Comparison of ENCODE assay signal across 20 mouse cellular contexts in genomic region chr11:20552059-20552458, GRCm38 (mm10). TPM values are rescaled to one million over a fixed set of nuclear protein-coding genes. Genes with fewer than 3 reads are reported as not detected.
DNase-seq lines count a peak whose midpoint lies in the region; ATAC-seq and TF ChIP-seq lines count a peak whose summit lies in the region.
"Had no signal": no experiment of that assay in that cellular context is flagged by ENCODE, and none has a peak within 500 bp of the region (broad histone marks: within the 10 kb centered on the region; RNA-seq: fewer than 3 reads in every experiment).

No protein-coding gene starts in this region.

- DNase-seq in forebrain, embryonic 11.5 days (ENCODE audit: low spot score) = peak; percentile 4
- no peak for DNase-seq in forebrain, embryonic 10.5 days (ENCODE audit: extremely low spot score, low spot score)
- DNase-seq in ES-E14 (ENCODE audit: low read depth, low spot score) (no peak), MN1 (ENCODE audit: low spot score) (peak; percentile 39)
- no peak for DNase-seq in ovary, postnatal 14 days (ENCODE audit: low spot score)
- no peak for DNase-seq in thymus, postnatal 36 days
- DNase-seq: adrenal gland, adult 2 months; adrenal gland, postnatal 10 days; adrenal gland, postnatal 36 days; cerebellum, adult 11-12 months; cerebellum, adult 2 months; cerebellum, adult 9-10 months; cerebellum, postnatal 10 days; cerebellum, postnatal 25 days; forebrain, postnatal 0 days had no signal

- H3K9ac ChIP-seq in forebrain, embryonic 11.5 days (ENCODE audit: low read length) = no peak overlapping the region
- no peak overlapping the region for H3K9ac ChIP-seq in ES-E14 (ENCODE audit: insufficient read depth, low read depth, low read length, poor library complexity, severe bottlenecking)
- no peak overlapping the region for H3K9ac ChIP-seq in hindbrain, embryonic 12.5 days
- H3K9ac ChIP-seq: embryonic facial prominence, embryonic 12.5 days; forebrain, embryonic 13.5 days; forebrain, embryonic 15.5 days; forebrain, postnatal 0 days had no signal

- no peak for ATAC-seq in forebrain, embryonic 11.5 days (replicated peaks; ENCODE audit: low FRiP score)
- no peak for ATAC-seq in hindbrain, embryonic 12.5 days (ENCODE audit: low FRiP score)
- ATAC-seq: forebrain, embryonic 13.5 days; forebrain, embryonic 15.5 days; forebrain, postnatal 0 days had no signal

- H3K4me1 ChIP-seq in forebrain, embryonic 11.5 days (replicated peaks; ENCODE audit: control insufficient read depth, insufficient read depth, low read length) = no peaks in the 10 kb centered on the region
- peaks cover 10% of the 10 kb centered on the region for H3K4me1 ChIP-seq in forebrain, embryonic 10.5 days
- peaks cover 0 to 9% of the 10 kb centered on the region in 2 experiments; a peak in 3 of 4 replicates for H3K4me1 ChIP-seq in ES-E14 (ENCODE audit: control insufficient read depth in 2 of 2, insufficient read depth in 2 of 2, low read length in 2 of 2, poor library complexity in 1 of 2)
- 0 out of 2 replicates have a peak, but pooled peaks cover 6% of the 10 kb centered on the region for H3K4me1 ChIP-seq in hindbrain, embryonic 12.5 days
- H3K4me1 ChIP-seq: forebrain, embryonic 15.5 days had no signal

- no peaks in the 10 kb centered on the region for H3K36me3 ChIP-seq in forebrain, embryonic 11.5 days (ENCODE audit: control insufficient read depth, insufficient read depth, low read length)
- no peaks in the 10 kb centered on the region for H3K36me3 ChIP-seq in forebrain, embryonic 10.5 days (replicated peaks)
- H3K36me3 ChIP-seq in ES-E14 (ENCODE audit: control insufficient read depth, insufficient read depth, low read length, poor library complexity, severe bottlenecking) = no peaks in the 10 kb centered on the region
- H3K36me3 ChIP-seq in hindbrain, embryonic 12.5 days = no peaks in the 10 kb centered on the region
- H3K36me3 ChIP-seq: embryonic facial prominence, embryonic 10.5 days; embryonic facial prominence, embryonic 12.5 days; forebrain, embryonic 15.5 days had no signal

- WGBS in forebrain, embryonic 11.5 days = 95% methylated on average over 2 of the region's 2 CpGs
- 92% methylated on average over 2 of the region's 2 CpGs for WGBS in forebrain, embryonic 10.5 days
- 93% methylated on average over 2 of the region's 2 CpGs for WGBS in hindbrain, embryonic 12.5 days

- H3K4me2 ChIP-seq in forebrain, embryonic 11.5 days (ENCODE audit: low read depth, low read length, severe bottlenecking) = no peak overlapping the region
- H3K4me2 ChIP-seq in hindbrain, embryonic 12.5 days (replicated peaks) = no peak overlapping the region
- H3K4me2 ChIP-seq: embryonic facial prominence, embryonic 12.5 days; forebrain, embryonic 13.5 days; forebrain, embryonic 15.5 days had no signal

- H3K9me3 ChIP-seq in forebrain, embryonic 11.5 days (ENCODE audit: control insufficient read depth, low read length) = no peaks in the 10 kb centered on the region
- no peaks in the 10 kb centered on the region for H3K9me3 ChIP-seq in forebrain, embryonic 10.5 days
- H3K9me3 ChIP-seq in ES-E14 (ENCODE audit: control insufficient read depth, insufficient read depth, low read depth, low read length) = no peaks in the 10 kb centered on the region
- no peaks in the 10 kb centered on the region for H3K9me3 ChIP-seq in hindbrain, embryonic 12.5 days (replicated peaks)
- H3K9me3 ChIP-seq: embryonic facial prominence, embryonic 10.5 days; embryonic facial prominence, embryonic 12.5 days; forebrain, embryonic 13.5 days; forebrain, embryonic 15.5 days had no signal

- H3K4me3 ChIP-seq in forebrain, embryonic 11.5 days (ENCODE audit: low read depth, low read length) = no peak overlapping the region
- no peak overlapping the region for H3K4me3 ChIP-seq in forebrain, embryonic 10.5 days
- H3K4me3 ChIP-seq in ES-E14 (ENCODE audit: insufficient read depth in 1 of 2, low read depth in 1 of 2, low read length in 2 of 2, poor library complexity in 1 of 2, severe bottlenecking in 1 of 2) = no peak overlapping the region
- no peak overlapping the region for H3K4me3 ChIP-seq in hindbrain, embryonic 12.5 days
- H3K4me3 ChIP-seq: embryonic facial prominence, embryonic 10.5 days; embryonic facial prominence, embryonic 12.5 days; forebrain, embryonic 13.5 days; forebrain, embryonic 15.5 days had no signal

- no peak overlapping the region for H3K27ac ChIP-seq in forebrain, embryonic 11.5 days (ENCODE audit: low read depth, low read length)
- H3K27ac ChIP-seq in forebrain, embryonic 10.5 days = no peak overlapping the region
- 0 out of 2 replicates have a peak overlapping the region, but pooled peaks have one; percentile 0 for H3K27ac ChIP-seq in ES-E14 (ENCODE audit: insufficient read depth, low read depth, low read length, poor library complexity, severe bottlenecking)
- no peak overlapping the region for H3K27ac ChIP-seq in hindbrain, embryonic 12.5 days
- H3K27ac ChIP-seq: embryonic facial prominence, embryonic 10.5 days; embryonic facial prominence, embryonic 12.5 days; forebrain, embryonic 13.5 days; forebrain, embryonic 15.5 days had no signal

- in situ Hi-C loops in ES-E14 (cut with MboI; ENCODE audit: low sequenced_read_pairs in 2 of 2, unreplicated experiment in 2 of 2) = no loop called here

- no peaks in the 10 kb centered on the region for H3K27me3 ChIP-seq in forebrain, embryonic 11.5 days (ENCODE audit: control insufficient read depth, insufficient read depth, low read length)
- H3K27me3 ChIP-seq in forebrain, embryonic 10.5 days (ENCODE audit: poor library complexity, severe bottlenecking) = no peaks in the 10 kb centered on the region
- H3K27me3 ChIP-seq in hindbrain, embryonic 12.5 days = no peaks in the 10 kb centered on the region
- H3K27me3 ChIP-seq: embryonic facial prominence, embryonic 12.5 days; forebrain, embryonic 13.5 days; forebrain, embryonic 15.5 days had no signal

TF ChIP-seq in ES-E14, 5 proteins besides CTCF, POLR2A, EP300 and RAD21:
- TF ChIP-seq MAFK (IDR thresholded peaks at IDR 0.05; ENCODE audit: insufficient read depth, low read depth, low read length) (peak; percentile 63; the same call in 1 of the 2 replicates), CHD2 (IDR thresholded peaks at IDR 0.05; ENCODE audit: low read depth, low read length) (no peak), HCFC1 (IDR thresholded peaks at IDR 0.05; ENCODE audit: borderline replicate concordance, insufficient read depth, low read length) (no peak)
TF ChIP-seq in ES-E14: peak in this region for 1.

RNA-seq across cellular contexts. Expression of gene Sertad2, which starts 9.0 kb away (rescaled TPM):
- 26.5 and 29.4 TPM in 2 replicates for polyA plus RNA-seq in forebrain, embryonic 11.5 days (2014; fragmentation: Nextera tagmentation; extraction: Ambion mirVana)
- polyA plus RNA-seq in forebrain, embryonic 10.5 days (2016; fragmentation: Nextera tagmentation; extraction: Ambion mirVana) = 27.5 and 27.7 TPM in 2 replicates
- total RNA-seq in ES-E14 (2012; rRNA removed) = 13.9 and 16.0 TPM in 2 replicates
- 36.0 and 36.9 TPM in 2 replicates for polyA plus RNA-seq in hindbrain, embryonic 12.5 days (2016; fragmentation: Nextera tagmentation; extraction: Ambion mirVana)

Comparison
In these comparisons a context has a peak if more than half of its experiments do, and no peak if none do; other contexts are left out.
1. DNase-seq: peak in forebrain, embryonic 11.5 days (single experiment) and MN1 (single experiment); none in forebrain, embryonic 10.5 days (single experiment), ES-E14 (single experiment), ovary, postnatal 14 days (single experiment) and thymus, postnatal 36 days (0 of 2).